Mouse (Mus musculus) midbrain, embryonic 14.5 days (tissue): ENCODE results near the gene Asic5. TPM values are rescaled to one million over a fixed set of nuclear protein-coding genes. Genes with fewer than 3 reads are reported as not detected.

Experiments
- ATAC-seq: fragments of 200-750 bp; cut with Nextera tagmentation; 2 replicates; pipeline ENCODE4 v1.8.0; 2017; ENCODE audit warnings: moderate number of reproducible peaks, moderate library complexity; ENCODE audit not compliant: low FRiP score, low TSS enrichment
- DNase-seq: peaks from one replicate; pipeline ENCODE4 v3.0.0-alpha.2; 2015
- H3K27ac ChIP-seq: fragments of 300-500 bp; sonication (generic); replicated peaks from 2 replicates; pipeline ENCODE4 v1.5.1; 2014; ENCODE audit warnings: mild to moderate bottlenecking, low read depth, low read length, moderate library complexity
- H3K27me3 ChIP-seq: fragments of 300-500 bp; sonication (generic); 2 replicates; pipeline ENCODE4 v1.6.1; 2014; ENCODE audit warnings: low read length, control low read depth, mixed read lengths; ENCODE audit not compliant: control insufficient read depth, insufficient read depth
- H3K36me3 ChIP-seq: fragments of 300-500 bp; sonication (generic); 2 replicates; pipeline ENCODE4 v1.6.1; 2014; ENCODE audit warnings: low read length, control low read depth; ENCODE audit not compliant: control insufficient read depth, insufficient read depth
- H3K4me1 ChIP-seq: fragments of 300-500 bp; sonication (generic); 2 replicates; pipeline ENCODE4 v1.6.1; 2014; ENCODE audit warnings: mild to moderate bottlenecking, antibody characterized with exemption, low read length, control low read depth; ENCODE audit not compliant: control insufficient read depth, insufficient read depth
- H3K4me2 ChIP-seq: fragments of 300-500 bp; sonication (generic); 2 replicates; pipeline ENCODE4 v1.6.1; 2014; ENCODE audit warnings: mild to moderate bottlenecking, low read length, moderate library complexity
- H3K4me3 ChIP-seq: fragments of 300-500 bp; sonication (generic); replicated peaks from 2 replicates; pipeline ENCODE4 v1.5.1; 2014; ENCODE audit warnings: low read depth, low read length
- H3K9ac ChIP-seq: fragments of 300-500 bp; sonication (generic); replicated peaks from 2 replicates; pipeline ENCODE4 v1.6.1; 2014; ENCODE audit warnings: mild to moderate bottlenecking, low read length, moderate library complexity
- H3K9me3 ChIP-seq: fragments of 300-500 bp; sonication (generic); 2 replicates; pipeline ENCODE4 v1.6.1; 2016; ENCODE audit warnings: low read length, control low read depth, mixed read lengths; ENCODE audit not compliant: control insufficient read depth
- WGBS: fragments of 180-500 bp; shearing (Covaris S2); extraction: QIAGEN DNeasy Blood & Tissue Kit; methylation state at CpG from one replicate; pipeline ENCODE4 v1.1.7; 2014; 5-methylcytosine and 5-hydroxymethylcytosine counted together
- polyA plus RNA-seq: library from polyadenylated mRNA; unstranded; fragments of >200 nt; fragmentation: Nextera tagmentation; extraction: Ambion mirVana; gene quantifications from 2 replicates; pipeline ENCODE4 v1.2.1, GENCODE M21; 2014

The Asic5 gene
- polyA plus RNA-seq, 1 experiment from 2014 or later = not detected

GRCm38 (mm10) chr3:81961336-81961735, 20.8 kb upstream of the Asic5 start:
- DNase-seq = no peak
- H3K9ac ChIP-seq = no peak overlapping the region

DNA sequence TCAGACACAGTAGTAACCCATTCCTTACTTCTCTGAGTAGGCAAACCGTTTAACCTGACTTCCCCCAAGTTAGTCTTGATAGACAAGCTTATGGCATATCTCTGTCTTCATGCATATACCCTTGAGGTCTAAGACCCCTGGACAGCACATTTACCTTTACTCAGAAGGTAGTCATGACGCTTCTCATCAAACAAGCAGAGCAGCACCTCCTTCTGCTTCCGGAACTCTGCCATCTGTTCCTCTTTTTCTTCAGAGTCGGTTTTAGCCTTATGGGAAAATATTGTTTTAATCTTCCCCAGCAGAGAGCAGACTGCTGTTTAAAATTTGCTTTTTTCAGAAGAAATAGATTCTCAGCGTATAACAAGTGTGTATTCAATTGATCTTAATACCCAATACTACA, 18.3 kb upstream of the Asic5 start:
- ATAC-seq (no peak), DNase-seq (no peak)
- H3K4me1 ChIP-seq = no peaks in the 10 kb centered on the region
- WGBS = 85% methylated on average over 5 of the region's 5 CpGs
- no peak overlapping the region for H3K27ac ChIP-seq
- H3K36me3 ChIP-seq = no peaks in the 10 kb centered on the region
- no peaks in the 10 kb centered on the region for H3K27me3 ChIP-seq
- no peak overlapping the region for H3K9ac ChIP-seq
- H3K4me2 ChIP-seq = no peak overlapping the region
- no peak overlapping the region for H3K4me3 ChIP-seq
- no peaks in the 10 kb centered on the region for H3K9me3 ChIP-seq

More at GRCm38 (mm10) chr3:81961336-81961735, 20.8 kb upstream of the Asic5 start:
- Histone ChIP-seq H3K4me3 (no peak overlapping the region), H3K4me2 (no peak overlapping the region), H3K27ac (no peak overlapping the region), H3K27me3 (no peaks in the 10 kb centered on the region), H3K4me1 (no peaks in the 10 kb centered on the region), H3K9me3 (no peaks in the 10 kb centered on the region), H3K36me3 (no peaks in the 10 kb centered on the region)
- 89% methylated on average over 5 of the region's 5 CpGs for WGBS
- ATAC-seq = no peak

GRCm38 (mm10) chr3:81964596-81964995, 17.5 kb upstream of the Asic5 start:
- no peaks in the 10 kb centered on the region for H3K9me3 ChIP-seq
- no peak overlapping the region for H3K9ac ChIP-seq
- DNase-seq = no peak
- H3K4me2 ChIP-seq = no peak overlapping the region
- ATAC-seq = no peak
- no peaks in the 10 kb centered on the region for H3K27me3 ChIP-seq
- no peak overlapping the region for H3K27ac ChIP-seq
- no peak overlapping the region for H3K4me3 ChIP-seq
- H3K36me3 ChIP-seq = no peaks in the 10 kb centered on the region
- no peaks in the 10 kb centered on the region for H3K4me1 ChIP-seq
- 69% methylated on average over 3 of the region's 3 CpGs for WGBS

DNA sequence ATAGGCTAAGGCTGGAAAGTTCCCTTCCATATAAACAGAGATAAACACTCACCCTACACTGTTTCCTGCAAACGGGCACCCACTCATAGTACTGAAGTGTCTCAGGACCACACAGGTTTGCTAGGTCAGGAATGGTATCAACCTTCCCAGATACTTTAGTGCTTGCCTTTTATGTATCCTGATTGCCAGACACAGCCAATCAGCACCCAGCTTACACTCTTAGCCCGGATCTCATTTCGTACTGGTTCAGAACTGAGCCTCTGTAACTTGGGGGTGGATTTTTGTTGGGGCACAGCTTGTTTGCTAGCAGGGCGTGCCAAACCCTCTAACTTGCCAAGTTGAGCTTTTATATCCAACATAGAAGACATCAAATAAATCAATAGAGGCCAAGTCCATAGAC, 6.5 kb upstream of the Asic5 start:
- H3K9ac ChIP-seq = no peak overlapping the region
- H3K4me3 ChIP-seq = no peak overlapping the region
- no peak overlapping the region for H3K4me2 ChIP-seq
- 82% methylated on average over 4 of the region's 4 CpGs for WGBS
- H3K9me3 ChIP-seq = no peaks in the 10 kb centered on the region
- ATAC-seq = no peak
- H3K27me3 ChIP-seq = no peaks in the 10 kb centered on the region
- no peak for DNase-seq
- no peaks in the 10 kb centered on the region for H3K36me3 ChIP-seq
- H3K4me1 ChIP-seq = no peaks in the 10 kb centered on the region
- no peak overlapping the region for H3K27ac ChIP-seq

- ATAC-seq = no peak
- H3K9ac ChIP-seq = no peak within 1 kb of the TSS
Observed at GRCm38 (mm10) chr3:81976102-81976501, 6.0 kb upstream of the Asic5 start, which contains the start of gene Tdo2. Gene Tdo2, minus strand, starts transcription at chr3:81976202.

DNA sequence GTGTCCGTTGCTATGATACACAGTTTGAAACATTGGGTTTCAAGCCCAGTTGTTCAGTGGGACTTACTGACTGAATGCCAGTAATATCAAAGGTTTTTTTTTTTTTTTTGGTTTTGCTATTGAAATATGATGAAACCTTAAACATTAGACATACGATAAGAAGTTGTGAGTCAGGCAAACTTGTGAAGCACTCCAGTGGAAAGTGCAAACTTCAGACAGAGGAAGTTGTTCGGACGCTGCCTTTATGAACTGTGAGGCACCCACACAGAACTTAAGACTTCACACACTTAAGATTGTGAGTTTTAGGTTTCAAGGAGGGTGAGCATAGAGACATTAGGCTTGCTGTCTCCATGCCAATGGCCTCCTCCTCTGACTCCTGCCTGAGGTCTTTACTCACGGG, 514 bp upstream of the Asic5 start:
- ATAC-seq (no peak), DNase-seq (no peak)
- Histone ChIP-seq H3K4me1 (no peaks in the 10 kb centered on the region), H3K27me3 (no peaks in the 10 kb centered on the region), H3K4me2 (no peak overlapping the region), H3K36me3 (no peaks in the 10 kb centered on the region), H3K27ac (no peak overlapping the region), H3K9ac (no peak overlapping the region), H3K9me3 (no peaks in the 10 kb centered on the region), H3K4me3 (no peak overlapping the region)
- WGBS = 94% methylated on average over 5 of the region's 5 CpGs

More at GRCm38 (mm10) chr3:81976102-81976501, 6.0 kb upstream of the Asic5 start, which contains the start of gene Tdo2:
- Histone ChIP-seq H3K4me2 (no peak within 1 kb of the TSS), H3K4me3 (no peak within 1 kb of the TSS), H3K36me3 (no peaks in the 10 kb centered on the region), H3K9me3 (no peaks in the 10 kb centered on the region), H3K27ac (no peak within 1 kb of the TSS), H3K4me1 (no peaks in the 10 kb centered on the region), H3K27me3 (no peaks in the 10 kb centered on the region)
- no peak for DNase-seq

DNA sequence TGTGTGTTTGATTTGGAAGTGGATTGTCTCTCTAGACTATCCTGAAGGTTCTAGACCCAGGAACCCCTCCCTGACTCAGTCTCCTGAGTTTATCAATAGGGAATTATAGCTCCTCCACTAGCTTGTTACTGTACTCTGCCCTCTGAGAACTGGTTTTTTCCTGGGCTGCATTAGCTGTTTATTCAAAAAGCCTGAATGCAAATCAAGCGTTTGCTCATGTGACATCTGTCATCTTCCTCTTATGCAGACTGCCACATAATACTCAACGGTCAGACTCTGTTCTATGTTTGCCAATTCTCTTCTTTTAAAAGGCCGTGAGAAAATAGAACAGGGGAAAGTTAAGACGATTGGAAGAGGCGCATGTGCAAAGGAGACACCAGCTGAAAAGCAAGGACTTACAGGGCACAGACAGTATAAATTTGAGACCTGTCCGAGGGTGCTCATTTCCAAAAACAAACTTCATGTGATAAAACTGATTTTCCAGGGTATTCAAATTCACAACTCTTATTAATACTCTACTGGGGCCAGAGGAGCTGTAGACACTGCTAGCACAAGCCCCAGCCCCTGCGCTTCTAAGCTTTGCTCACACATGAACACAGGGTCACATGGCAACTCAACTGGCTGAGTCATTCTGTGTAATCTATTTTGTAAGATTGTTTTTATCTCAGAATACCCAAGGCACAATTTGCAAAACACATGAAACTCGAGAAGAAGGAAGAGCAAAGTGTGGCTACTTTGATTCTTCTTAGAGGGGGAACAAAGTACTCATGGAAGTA, 1.2 kb downstream of the Asic5 start:
- ATAC-seq (no peak), DNase-seq (no peak)
- 83% methylated on average over 8 of the region's 8 CpGs for WGBS
- no peaks in the 10 kb centered on the region for H3K27me3 ChIP-seq
- H3K4me2 ChIP-seq = no peak overlapping the region
- H3K4me1 ChIP-seq = no peaks in the 10 kb centered on the region
- no peak overlapping the region for H3K4me3 ChIP-seq
- no peaks in the 10 kb centered on the region for H3K36me3 ChIP-seq
- no peak overlapping the region for H3K9ac ChIP-seq
- no peak overlapping the region for H3K27ac ChIP-seq
- H3K9me3 ChIP-seq = no peaks in the 10 kb centered on the region

DNA sequence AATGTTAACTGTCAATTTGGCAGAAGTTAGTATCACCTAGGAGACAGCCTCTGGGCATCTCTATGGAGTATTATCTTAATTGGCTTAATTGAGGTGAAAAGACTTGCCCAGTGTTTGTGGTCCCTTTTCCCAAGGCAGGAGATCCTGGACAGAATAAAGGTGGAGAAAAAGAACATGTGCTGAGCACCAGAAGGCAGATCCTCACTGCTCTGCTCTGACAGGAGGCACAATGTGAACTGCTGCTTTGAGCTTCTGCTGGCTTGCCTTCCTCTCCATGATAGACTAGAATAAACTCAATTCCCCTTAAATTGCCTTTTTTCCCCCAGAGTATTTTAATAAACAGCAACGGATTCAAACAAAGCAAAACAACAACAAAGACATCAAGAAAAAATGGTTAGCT, 3.0 kb downstream of the Asic5 start:
- Histone ChIP-seq H3K27ac (no peak overlapping the region), H3K4me3 (no peak overlapping the region), H3K4me1 (no peaks in the 10 kb centered on the region), H3K4me2 (no peak overlapping the region), H3K27me3 (no peaks in the 10 kb centered on the region), H3K9ac (no peak overlapping the region), H3K9me3 (no peaks in the 10 kb centered on the region), H3K36me3 (no peaks in the 10 kb centered on the region)
- ATAC-seq (no peak), DNase-seq (no peak)
- 69% methylated on average over 1 of the region's 1 CpGs for WGBS

DNA sequence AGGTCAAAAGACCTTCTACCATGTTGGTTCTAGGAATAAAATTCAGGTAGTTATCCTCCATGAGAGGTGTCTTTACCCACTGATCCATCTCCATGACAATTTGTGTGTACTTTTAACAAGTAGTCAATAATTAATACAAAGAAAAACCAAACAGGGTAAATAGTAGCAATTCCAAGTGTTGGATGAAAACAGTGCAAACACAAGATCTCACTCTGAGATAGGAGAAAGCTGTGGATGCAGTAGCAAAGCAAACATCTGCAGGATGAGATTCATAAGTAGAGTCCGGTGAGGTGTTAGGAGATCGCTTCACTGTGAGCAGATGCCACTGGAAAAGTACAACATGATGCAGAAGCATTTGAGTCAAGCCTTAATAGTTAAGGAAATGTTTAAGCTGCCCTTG, 4.0 kb downstream of the Asic5 start:
- Histone ChIP-seq H3K4me1 (no peaks in the 10 kb centered on the region), H3K36me3 (no peaks in the 10 kb centered on the region), H3K27ac (no peak overlapping the region), H3K4me2 (no peak overlapping the region), H3K9me3 (no peaks in the 10 kb centered on the region), H3K4me3 (no peak overlapping the region), H3K27me3 (no peaks in the 10 kb centered on the region), H3K9ac (no peak overlapping the region)
- WGBS = 95% methylated on average over 2 of the region's 2 CpGs
- DNase-seq (no peak), ATAC-seq (no peak)
